Mouse (Mus musculus): ENCODE data around the gene Nat8f4. TPM values are rescaled to one million over a fixed set of nuclear protein-coding genes. Genes with fewer than 3 reads are reported as not detected.
"Not testable (repeated sequence)": the region's sequence is repeated elsewhere in the genome, so short reads cannot be mapped to it uniquely, and the experiment has no call there.

The Nat8f4 gene
- polyA plus RNA-seq, 2 experiments, result 1.7 to 1.9 TPM

DNA sequence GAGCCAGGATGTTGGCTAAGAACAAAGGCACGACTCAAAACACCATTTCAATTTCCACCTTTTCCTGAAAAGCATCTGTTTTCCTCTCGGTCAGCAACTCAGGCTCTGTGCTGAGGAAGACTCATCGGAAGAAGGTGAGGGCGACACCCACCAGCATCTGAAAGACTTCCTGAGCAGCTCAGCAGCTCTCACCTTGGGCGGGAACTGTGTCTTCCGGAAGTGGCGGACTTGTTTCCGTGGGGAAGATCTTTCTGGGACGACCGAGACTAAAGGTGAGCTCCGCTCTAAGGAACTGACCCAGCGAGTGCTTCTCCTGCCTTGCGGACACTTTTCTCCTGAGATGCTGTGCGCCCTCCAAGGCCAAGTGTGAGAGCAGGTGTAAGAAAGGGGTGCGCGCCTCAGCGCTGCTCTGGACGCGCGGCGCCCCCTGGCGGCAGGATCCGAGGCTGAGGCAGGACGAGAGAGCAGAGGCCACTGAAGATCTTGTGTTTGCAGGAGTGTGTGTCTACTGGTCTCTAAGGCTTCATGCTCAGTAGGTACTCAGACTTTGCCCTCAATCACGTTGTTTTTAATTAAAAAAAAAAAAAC, 9.5 kb downstream of the Nat8f4 start:
- not testable (repeated sequence) for H3K4me1 ChIP-seq (ENCODE audit: control insufficient read depth, insufficient read depth, low read length); H3K9me3 ChIP-seq (ENCODE audit: control insufficient read depth, low read length); H3K4me3 ChIP-seq (replicated peaks; ENCODE audit: low read length); H3K4me2 ChIP-seq (replicated peaks; ENCODE audit: low read depth, low read length, severe bottlenecking); DNase-seq (ENCODE audit: low spot score); H3K27me3 ChIP-seq (ENCODE audit: control insufficient read depth, insufficient read depth, low read length); H3K27ac ChIP-seq (replicated peaks; ENCODE audit: low read depth, low read length); H3K36me3 ChIP-seq (ENCODE audit: control insufficient read depth, insufficient read depth, low read length); H3K9ac ChIP-seq (ENCODE audit: low read depth, low read length, severe bottlenecking); ATAC-seq (ENCODE audit: low FRiP score, low read depth)
- WGBS, result 77% methylated on average over 25 of the region's 25 CpGs

DNA sequence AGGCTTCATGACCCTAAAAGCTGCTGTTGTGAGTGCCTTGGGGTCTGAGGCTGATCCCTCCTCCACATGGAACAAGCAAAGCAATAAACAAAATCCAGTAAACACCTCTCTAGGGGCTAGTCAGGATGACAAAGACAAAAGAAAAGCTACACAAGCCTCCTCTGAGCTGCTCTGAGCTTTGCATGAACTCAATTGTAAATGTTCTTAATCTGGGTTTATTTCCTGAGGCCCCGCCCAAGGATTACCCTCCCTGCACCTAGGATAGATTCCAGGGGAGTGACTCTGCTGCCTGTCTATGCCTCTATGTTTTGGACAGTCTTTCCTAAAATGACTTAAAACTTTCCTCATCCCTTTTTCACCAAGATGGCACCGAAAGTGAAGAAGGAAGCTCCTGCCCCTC, 15.7 kb downstream of the Nat8f4 start:
- Histone ChIP-seq H3K9me3 (ENCODE audit: control insufficient read depth, low read length) (peaks cover 11% of the 10 kb centered on the region; the same call in 1 of the 2 replicates), H3K27ac (replicated peaks; ENCODE audit: low read depth, low read length) (no peak overlapping the region), H3K4me3 (replicated peaks; ENCODE audit: low read length) (no peak overlapping the region), H3K9ac (ENCODE audit: low read depth, low read length, severe bottlenecking) (no peak overlapping the region), H3K4me1 (ENCODE audit: control insufficient read depth, insufficient read depth, low read length) (no peaks in the 10 kb centered on the region), H3K36me3 (ENCODE audit: control insufficient read depth, insufficient read depth, low read length) (no peaks in the 10 kb centered on the region), H3K4me2 (replicated peaks; ENCODE audit: low read depth, low read length, severe bottlenecking) (no peak overlapping the region), H3K27me3 (ENCODE audit: control insufficient read depth, insufficient read depth, low read length) (no peaks in the 10 kb centered on the region)
- WGBS, result 93% methylated on average over 2 of the region's 2 CpGs
- no peak for DNase-seq (ENCODE audit: low spot score)
- ATAC-seq (ENCODE audit: low FRiP score, low read depth), result no peak
- no peak for TF ChIP-seq POLR2A (IDR thresholded peaks at IDR 0.05; ENCODE audit: borderline replicate concordance, extremely low read depth, insufficient read depth, insufficient read length)

DNA sequence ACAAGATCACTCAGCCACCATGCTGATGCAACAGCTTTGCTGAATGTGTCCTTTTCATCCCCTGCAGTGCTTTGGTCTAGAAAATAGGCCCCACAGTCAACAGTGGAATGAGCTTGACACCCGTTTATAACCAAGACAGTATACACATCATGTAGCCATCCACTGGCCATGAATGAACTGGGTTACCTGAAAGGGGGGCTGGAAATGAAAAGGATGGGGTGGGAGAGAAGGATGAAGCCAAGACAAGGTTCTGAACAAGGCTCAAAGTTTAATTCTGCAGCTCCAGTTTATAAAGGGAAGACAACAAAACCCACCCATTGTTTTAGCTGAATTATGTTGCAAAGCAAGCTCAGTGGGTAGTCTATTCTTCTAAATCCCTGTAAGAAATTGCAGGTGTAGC, 20.4 kb downstream of the Nat8f4 start:
- Histone ChIP-seq H3K4me1 (ENCODE audit: control insufficient read depth, insufficient read depth, low read length) (no peaks in the 10 kb centered on the region), H3K27ac (replicated peaks; ENCODE audit: low read depth, low read length) (no peak overlapping the region)
- no peak for TF ChIP-seq POLR2A (IDR thresholded peaks at IDR 0.05; ENCODE audit: borderline replicate concordance, extremely low read depth, insufficient read depth, insufficient read length)

DNA sequence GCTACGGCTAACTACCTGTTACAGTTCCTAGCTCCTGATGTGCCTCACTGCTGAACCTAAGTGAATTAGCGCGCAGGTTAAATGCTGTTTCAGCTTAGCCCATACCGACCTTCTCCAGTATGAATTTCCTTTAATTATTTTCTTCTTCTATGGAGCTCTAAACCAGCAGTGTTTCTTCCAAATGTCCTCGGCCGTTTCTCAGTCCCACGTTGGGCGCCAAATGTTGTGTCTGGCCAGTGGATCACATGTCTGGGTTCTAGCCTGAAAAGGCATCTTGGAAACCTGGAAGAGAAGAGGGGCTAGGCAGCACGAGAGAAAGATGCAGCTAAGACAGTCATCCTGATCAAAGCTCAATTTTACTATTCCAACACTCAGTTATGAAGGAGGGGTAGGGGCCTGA, 21.4 kb downstream of the Nat8f4 start:
- H3K4me3 ChIP-seq (replicated peaks; ENCODE audit: low read length); DNase-seq (ENCODE audit: low spot score); H3K27me3 ChIP-seq (ENCODE audit: control insufficient read depth, insufficient read depth, low read length); H3K9ac ChIP-seq (ENCODE audit: low read depth, low read length, severe bottlenecking); H3K4me1 ChIP-seq (ENCODE audit: control insufficient read depth, insufficient read depth, low read length); H3K36me3 ChIP-seq (ENCODE audit: control insufficient read depth, insufficient read depth, low read length); H3K27ac ChIP-seq (replicated peaks; ENCODE audit: low read depth, low read length); H3K4me2 ChIP-seq (replicated peaks; ENCODE audit: low read depth, low read length, severe bottlenecking); ATAC-seq (ENCODE audit: low FRiP score, low read depth): not testable (repeated sequence)
- WGBS, result 92% methylated on average over 9 of the region's 9 CpGs
- H3K9me3 ChIP-seq (ENCODE audit: control insufficient read depth, low read length), result peaks cover 18% of the 10 kb centered on the region

More for the DNA sequence above, 20.4 kb downstream of the Nat8f4 start:
- Histone ChIP-seq H3K36me3 (ENCODE audit: control insufficient read depth, insufficient read depth, low read length) (no peaks in the 10 kb centered on the region), H3K9ac (ENCODE audit: low read depth, low read length, severe bottlenecking) (no peak overlapping the region), H3K9me3 (ENCODE audit: control insufficient read depth, low read length) (peaks cover 18% of the 10 kb centered on the region), H3K4me2 (replicated peaks; ENCODE audit: low read depth, low read length, severe bottlenecking) (no peak overlapping the region), H3K27me3 (ENCODE audit: control insufficient read depth, insufficient read depth, low read length) (no peaks in the 10 kb centered on the region), H3K4me3 (replicated peaks; ENCODE audit: low read length) (no peak overlapping the region)
- 97% methylated on average over 1 of the region's 1 CpGs for WGBS
- no peak for DNase-seq (ENCODE audit: low spot score)
- ATAC-seq (ENCODE audit: low FRiP score, low read depth), result no peak

DNA sequence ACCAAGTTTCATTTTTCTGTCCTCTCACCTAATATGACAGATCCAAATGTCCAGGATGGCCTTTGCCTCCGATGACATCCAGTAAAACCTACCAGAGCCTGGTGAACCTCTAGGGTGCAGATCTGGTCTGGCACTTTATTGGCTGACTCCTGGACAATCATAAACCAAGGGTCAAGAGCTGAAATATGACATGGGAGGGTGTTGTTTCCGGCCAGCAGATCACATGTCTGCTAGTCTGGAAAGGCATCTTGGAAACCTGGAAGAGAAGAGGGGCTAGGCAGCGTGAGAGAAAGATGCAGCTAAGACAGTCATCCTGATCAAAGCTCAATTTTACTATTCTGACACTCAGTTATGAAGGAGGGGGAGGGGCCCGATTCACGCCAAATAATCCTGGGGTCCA, 35.7 kb downstream of the Nat8f4 start, which contains the start of gene Nat8f2:
Nat8f2 (minus strand) TSS at position 153 of the 400 bp plus-strand sequence.
- not testable (repeated sequence) for H3K4me3 ChIP-seq (replicated peaks; ENCODE audit: low read length); H3K27ac ChIP-seq (replicated peaks; ENCODE audit: low read depth, low read length); H3K4me1 ChIP-seq (ENCODE audit: control insufficient read depth, insufficient read depth, low read length); H3K9ac ChIP-seq (ENCODE audit: low read depth, low read length, severe bottlenecking); DNase-seq (ENCODE audit: low spot score); H3K4me2 ChIP-seq (replicated peaks; ENCODE audit: low read depth, low read length, severe bottlenecking); ATAC-seq (ENCODE audit: low FRiP score, low read depth); H3K9me3 ChIP-seq (ENCODE audit: control insufficient read depth, low read length); H3K27me3 ChIP-seq (ENCODE audit: control insufficient read depth, insufficient read depth, low read length); H3K36me3 ChIP-seq (ENCODE audit: control insufficient read depth, insufficient read depth, low read length)
- 73% methylated on average over 5 of the region's 5 CpGs for WGBS
